Mouse (Mus musculus) cerebellum, adult 2 months (tissue): ENCODE results near the gene Cltrn. TPM values are rescaled to one million over a fixed set of nuclear protein-coding genes. Genes with fewer than 3 reads are reported as not detected.

Source experiments
- DNase-seq, 2 experiments: peaks; one replicate each; pipeline ENCODE4 v3.0.0; 2021
- H3K27ac ChIP-seq: fragments of 200-500 bp; 2 replicates; pipeline ENCODE4 v1.5.1; 2012; ENCODE audit warnings: low read length, control low read depth, inconsistent platforms; ENCODE audit not compliant: insufficient read depth
- H3K27me3 ChIP-seq: fragments of 200-500 bp; 2 replicates; pipeline ENCODE4 v1.6.1; 2012; ENCODE audit warnings: inconsistent platforms, mild to moderate bottlenecking, low read length, moderate library complexity; ENCODE audit not compliant: control insufficient read depth, insufficient read depth
- H3K4me1 ChIP-seq: fragments of 200-500 bp; 2 replicates; pipeline ENCODE4 v1.6.1; 2011; ENCODE audit warnings: low read length; ENCODE audit not compliant: control insufficient read depth, insufficient read depth
- H3K4me3 ChIP-seq: fragments of 200-500 bp; replicated peaks from 2 replicates; pipeline ENCODE3; 2011; ENCODE audit warnings: mild to moderate bottlenecking, low read depth, low read length, control low read depth; ENCODE audit not compliant: insufficient read depth
- CTCF ChIP-seq: fragments of 200-500 bp; IDR thresholded peaks from 2 replicates; pipeline ENCODE4 v1.5.1; 2011; ENCODE audit warnings: low read depth, mild to moderate bottlenecking, control low read depth, low read length, moderate library complexity, borderline replicate concordance; ENCODE audit not compliant: insufficient read depth
- POLR2A ChIP-seq: fragments of 200-500 bp; IDR thresholded peaks from 2 replicates; pipeline ENCODE4 v1.6.1; 2011; ENCODE audit warnings: low read length, control low read depth, borderline replicate concordance; ENCODE audit not compliant: insufficient read depth
- WGBS: fragments of 180-500 bp; shearing (Covaris S2); methylation state at CpG from one replicate; pipeline ENCODE4 v1.1.7; 2018; 5-methylcytosine and 5-hydroxymethylcytosine counted together
- polyA plus RNA-seq: library from polyadenylated mRNA; depleted of rRNA; stranded (reverse); fragments of >200 nt; gene quantifications from 2 replicates; pipeline ENCODE4 v1.2.3, GENCODE M21; 2012

Gene Cltrn
- polyA plus RNA-seq, 1 experiment: 0.23 TPM

GRCm38 (mm10) chrX:164102198-164102597 is 13.6 kb downstream of the Cltrn start:
- Histone ChIP-seq H3K27ac (no peak overlapping the region), H3K27me3 (no peaks in the 10 kb centered on the region), H3K4me3 (no peak overlapping the region), H3K4me1 (no peaks in the 10 kb centered on the region)
- TF ChIP-seq CTCF: no peak
- TF ChIP-seq POLR2A: no peak
- WGBS: 45% methylated on average over 7 of the region's 7 CpGs
- no peak for DNase-seq

GRCm38 (mm10) chrX:164102656-164103055 is 14.0 kb downstream of the Cltrn start:
- H3K4me1 ChIP-seq: no peaks in the 10 kb centered on the region

GRCm38 (mm10) chrX:164111146-164111545 is 22.5 kb downstream of the Cltrn start:
- no peak for TF ChIP-seq POLR2A
- TF ChIP-seq CTCF: no peak
- no peaks in the 10 kb centered on the region for H3K27me3 ChIP-seq
- no peak overlapping the region for H3K27ac ChIP-seq
- no peak for DNase-seq
- no peaks in the 10 kb centered on the region for H3K4me1 ChIP-seq
- WGBS: 82% methylated on average over 3 of the region's 3 CpGs
- no peak overlapping the region for H3K4me3 ChIP-seq

More at GRCm38 (mm10) chrX:164102656-164103055, 14.0 kb downstream of the Cltrn start:
- 57% methylated on average over 6 of the region's 6 CpGs for WGBS
- Histone ChIP-seq H3K4me3 (no peak overlapping the region), H3K27me3 (no peaks in the 10 kb centered on the region), H3K27ac (no peak overlapping the region)
- no peak for DNase-seq
- TF ChIP-seq CTCF: no peak
- TF ChIP-seq POLR2A: no peak

- no peak for DNase-seq
- Histone ChIP-seq H3K27ac (no peak overlapping the region), H3K4me1 (no peaks in the 10 kb centered on the region), H3K27me3 (no peaks in the 10 kb centered on the region), H3K4me3 (no peak overlapping the region)
- TF ChIP-seq POLR2A (no peak), CTCF (no peak)
- 90% methylated on average over 6 of the region's 6 CpGs for WGBS
Measured at GRCm38 (mm10) chrX:164113744-164114143, 25.1 kb downstream of the Cltrn start.

- no peaks in the 10 kb centered on the region for H3K27me3 ChIP-seq
- no peak overlapping the region for H3K4me3 ChIP-seq
- no peak for TF ChIP-seq POLR2A
- no peak for DNase-seq
- no peak overlapping the region for H3K27ac ChIP-seq
- H3K4me1 ChIP-seq: no peaks in the 10 kb centered on the region
- WGBS: 88% methylated on average over 3 of the region's 3 CpGs
Measured at GRCm38 (mm10) chrX:164123942-164124341, 35.3 kb downstream of the Cltrn start.

GRCm38 (mm10) chrX:164133531-164133930 is 44.9 kb downstream of the Cltrn start:
- TF ChIP-seq CTCF: no peak
- no peak for TF ChIP-seq POLR2A
- H3K27me3 ChIP-seq: no peaks in the 10 kb centered on the region
- H3K4me1 ChIP-seq: no peaks in the 10 kb centered on the region
- H3K4me3 ChIP-seq: no peak overlapping the region
- DNase-seq: no peak
- 76% methylated on average over 3 of the region's 3 CpGs for WGBS
- H3K27ac ChIP-seq: no peak overlapping the region

GRCm38 (mm10) chrX:164135304-164135818 is 46.7 kb downstream of the Cltrn start:
- Histone ChIP-seq H3K4me1 (no peaks in the 10 kb centered on the region), H3K27ac (no peak overlapping the region), H3K4me3 (no peak overlapping the region), H3K27me3 (no peaks in the 10 kb centered on the region)
- TF ChIP-seq POLR2A (no peak), CTCF (no peak)
- no peak for DNase-seq
- 82% methylated on average over 4 of the region's 4 CpGs for WGBS

GRCm38 (mm10) chrX:164139032-164139431 is 50.4 kb downstream of the Cltrn start, which contains the start of gene Ace2:
Gene Ace2, plus strand, starts transcription at chrX:164139332.
- TF ChIP-seq POLR2A (no peak), CTCF (no peak)
- 88% methylated on average over 2 of the region's 2 CpGs for WGBS
- Histone ChIP-seq H3K4me3 (no peak within 1 kb of the TSS), H3K4me1 (no peaks in the 10 kb centered on the region), H3K27ac (no peak within 1 kb of the TSS), H3K27me3 (no peaks in the 10 kb centered on the region)
- DNase-seq: no peak
